Mouse (Mus musculus): ENCODE results near the gene Fzd7.

DNA sequence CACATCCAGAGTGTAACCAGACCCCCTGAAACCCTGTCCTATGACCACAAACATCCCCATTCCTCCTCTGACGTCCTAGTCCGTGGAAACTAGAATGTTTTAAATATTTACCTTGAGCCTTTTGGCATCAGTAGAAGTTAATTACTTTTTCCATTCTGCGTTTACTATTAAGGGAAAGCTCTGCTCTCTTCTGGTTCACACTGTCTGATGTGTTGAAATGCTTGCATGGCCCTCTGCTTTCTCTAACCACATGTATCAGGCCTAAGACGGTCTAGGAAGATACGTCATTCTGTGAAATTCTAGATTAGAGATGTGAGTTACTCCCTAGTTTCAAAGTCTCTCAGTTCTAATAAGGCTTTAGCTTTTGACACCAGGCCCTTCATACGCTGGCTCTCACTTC, 45.0 kb downstream of the Fzd7 start:
- TF ChIP-seq CTCF (conservative IDR thresholded peaks at IDR 0.05; ENCODE audit: insufficient read depth, insufficient read length, low read depth, low read length) (no peak), POLR2A (IDR thresholded peaks at IDR 0.05; ENCODE audit: low read depth, low read length) (no peak)
